Mouse (Mus musculus): ENCODE measurements around the gene Nnat. TPM values are rescaled to one million over a fixed set of nuclear protein-coding genes. Genes with fewer than 3 reads are reported as not detected.
A peak's percentile ranks its signal among the peaks of the same experiment; 100 is the strongest.

Gene Nnat
- total and polyA plus RNA-seq, 2 experiments from 2014 or later = 13.1 to 27.9 TPM

DNA sequence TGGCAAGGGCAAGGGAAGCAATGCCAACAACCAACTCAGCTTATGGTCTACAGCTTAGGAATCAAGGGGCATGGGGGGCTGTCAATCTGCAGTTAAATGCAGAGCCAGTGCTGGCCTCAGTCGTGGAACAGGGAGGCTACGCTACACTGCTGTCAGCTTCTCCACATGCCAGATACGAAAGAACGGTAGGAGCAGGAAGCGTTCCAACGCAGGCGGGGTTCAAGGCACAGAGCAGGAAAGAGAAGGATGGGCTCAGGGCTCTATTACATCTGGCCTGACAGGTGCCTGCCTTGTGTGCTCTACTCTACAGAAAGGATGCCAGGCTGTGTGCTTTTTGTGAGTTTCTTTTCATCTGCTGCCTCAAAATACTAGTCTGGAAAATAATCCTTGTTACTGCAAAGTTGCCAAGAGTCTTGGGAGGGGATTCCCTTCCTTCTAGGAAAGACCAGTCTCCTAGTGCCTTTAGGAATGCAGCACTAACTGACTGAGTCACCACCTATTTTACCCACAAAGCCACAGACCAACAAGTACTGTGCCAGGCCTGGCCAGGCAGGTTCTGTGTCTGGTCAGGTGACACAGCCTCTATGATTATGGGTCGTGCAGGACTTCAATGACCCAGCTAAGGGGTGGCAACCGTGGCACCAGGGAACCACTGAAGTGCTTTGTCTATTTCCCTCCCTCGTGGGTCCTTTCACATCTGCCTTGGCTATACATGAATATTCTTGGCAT is 7.6 kb upstream of the Nnat start:
- DNase-seq (ENCODE audit: low spot score) = peak; percentile 33
- no peak overlapping the region for H3K4me3 ChIP-seq (ENCODE audit: low read depth, low read length)
- H3K27me3 ChIP-seq (ENCODE audit: control insufficient read depth, insufficient read depth, low read length) = no peaks in the 10 kb centered on the region
- peak; percentile 67; the same call in 1 of the 2 replicates for ATAC-seq (ENCODE audit: insufficient read depth, low read depth)
- TF ChIP-seq CTCF (IDR thresholded peaks at IDR 0.05; ENCODE audit: low read depth) (no peak), EP300 (IDR thresholded peaks at IDR 0.05; ENCODE audit: low read depth) (no peak)
- H3K9me3 ChIP-seq (replicated peaks; ENCODE audit: control insufficient read depth, low read length) = no peaks in the 10 kb centered on the region
- H3K9ac ChIP-seq (replicated peaks; ENCODE audit: low read depth, low read length) = no peak overlapping the region
- H3K4me2 ChIP-seq (ENCODE audit: low read depth, low read length) = no peak overlapping the region
- H3K36me3 ChIP-seq (replicated peaks; ENCODE audit: control insufficient read depth, insufficient read depth, low read length) = peaks cover 22% of the 10 kb centered on the region
- H3K4me1 ChIP-seq (ENCODE audit: control insufficient read depth, insufficient read depth) = peaks cover 17% of the 10 kb centered on the region
- 51% methylated on average over 10 of the region's 10 CpGs for WGBS
- H3K27ac ChIP-seq (ENCODE audit: low read depth) = no peak overlapping the region

GRCm38 (mm10) chr2:157556074-157556698 is 3.7 kb upstream of the Nnat start:
- peaks cover 17% of the 10 kb centered on the region for H3K4me1 ChIP-seq (ENCODE audit: control insufficient read depth, insufficient read depth)
- H3K9ac ChIP-seq (replicated peaks; ENCODE audit: low read depth, low read length) = no peak overlapping the region
- TF ChIP-seq CTCF (IDR thresholded peaks at IDR 0.05; ENCODE audit: low read depth) = no peak
- no peak for TF ChIP-seq EP300 (IDR thresholded peaks at IDR 0.05; ENCODE audit: low read depth)
- no peak overlapping the region for H3K4me3 ChIP-seq (ENCODE audit: low read depth, low read length)
- ATAC-seq (ENCODE audit: insufficient read depth, low read depth) (no peak), DNase-seq (ENCODE audit: low spot score) (no peak)
- WGBS = 68% methylated on average over 5 of the region's 5 CpGs
- no peak overlapping the region for H3K4me2 ChIP-seq (ENCODE audit: low read depth, low read length)
- peaks cover 17% of the 10 kb centered on the region; the same call in 1 of the 2 replicates for H3K36me3 ChIP-seq (replicated peaks; ENCODE audit: control insufficient read depth, insufficient read depth, low read length)
- H3K9me3 ChIP-seq (replicated peaks; ENCODE audit: control insufficient read depth, low read length) = 0 out of 2 replicates have a peak, but pooled peaks cover 5% of the 10 kb centered on the region
- H3K27me3 ChIP-seq (ENCODE audit: control insufficient read depth, insufficient read depth, low read length) = no peaks in the 10 kb centered on the region
- no peak overlapping the region for H3K27ac ChIP-seq (ENCODE audit: low read depth)

GRCm38 (mm10) chr2:157558051-157558450 is 1.8 kb upstream of the Nnat start:
- Histone ChIP-seq H3K9ac (replicated peaks; ENCODE audit: low read depth, low read length) (no peak overlapping the region), H3K36me3 (replicated peaks; ENCODE audit: control insufficient read depth, insufficient read depth, low read length) (peaks cover 20% of the 10 kb centered on the region; the same call in 1 of the 2 replicates), H3K9me3 (replicated peaks; ENCODE audit: control insufficient read depth, low read length) (0 out of 2 replicates have a peak, but pooled peaks cover 5% of the 10 kb centered on the region), H3K4me1 (ENCODE audit: control insufficient read depth, insufficient read depth) (peaks cover 11% of the 10 kb centered on the region), H3K4me2 (ENCODE audit: low read depth, low read length) (no peak overlapping the region), H3K27ac (ENCODE audit: low read depth) (no peak overlapping the region), H3K27me3 (ENCODE audit: control insufficient read depth, insufficient read depth, low read length) (no peaks in the 10 kb centered on the region), H3K4me3 (ENCODE audit: low read depth, low read length) (no peak overlapping the region)
- TF ChIP-seq EP300 (IDR thresholded peaks at IDR 0.05; ENCODE audit: low read depth) (no peak), CTCF (IDR thresholded peaks at IDR 0.05; ENCODE audit: low read depth) (no peak)
- no peak for DNase-seq (ENCODE audit: low spot score)
- no peak for ATAC-seq (ENCODE audit: insufficient read depth, low read depth)
- WGBS = 75% methylated on average over 9 of the region's 9 CpGs

- ATAC-seq (ENCODE audit: insufficient read depth, low read depth) (no peak), DNase-seq (ENCODE audit: low spot score) (no peak)
- no peak overlapping the region for H3K9ac ChIP-seq (replicated peaks; ENCODE audit: low read depth, low read length)
- H3K9me3 ChIP-seq (replicated peaks; ENCODE audit: control insufficient read depth, low read length) = 0 out of 2 replicates have a peak, but pooled peaks cover 5% of the 10 kb centered on the region
- 0 out of 2 replicates have a peak, but pooled peaks have one; percentile 5 for TF ChIP-seq CTCF (IDR thresholded peaks at IDR 0.05; ENCODE audit: low read depth)
- TF ChIP-seq EP300 (IDR thresholded peaks at IDR 0.05; ENCODE audit: low read depth) = no peak
- H3K4me2 ChIP-seq (ENCODE audit: low read depth, low read length) = no peak overlapping the region
- no peak overlapping the region for H3K27ac ChIP-seq (ENCODE audit: low read depth)
- no peaks in the 10 kb centered on the region for H3K27me3 ChIP-seq (ENCODE audit: control insufficient read depth, insufficient read depth, low read length)
- WGBS = 70% methylated on average over 6 of the region's 6 CpGs
- H3K36me3 ChIP-seq (replicated peaks; ENCODE audit: control insufficient read depth, insufficient read depth, low read length) = peaks cover 20% of the 10 kb centered on the region; the same call in 1 of the 2 replicates
- H3K4me3 ChIP-seq (ENCODE audit: low read depth, low read length) = no peak overlapping the region
- H3K4me1 ChIP-seq (ENCODE audit: control insufficient read depth, insufficient read depth) = peaks cover 10% of the 10 kb centered on the region; the same call in 1 of the 2 replicates
Measured at GRCm38 (mm10) chr2:157558520-157558919, 1.4 kb upstream of the Nnat start.

- Histone ChIP-seq H3K9me3 (replicated peaks; ENCODE audit: control insufficient read depth, low read length) (0 out of 2 replicates have a peak, but pooled peaks cover 5% of the 10 kb centered on the region), H3K9ac (replicated peaks; ENCODE audit: low read depth, low read length) (no peak overlapping the region), H3K27ac (ENCODE audit: low read depth) (no peak overlapping the region), H3K4me3 (ENCODE audit: low read depth, low read length) (peak overlapping the region; percentile 39), H3K4me1 (ENCODE audit: control insufficient read depth, insufficient read depth) (peaks cover 14% of the 10 kb centered on the region; the same call in 1 of the 2 replicates), H3K36me3 (replicated peaks; ENCODE audit: control insufficient read depth, insufficient read depth, low read length) (peaks cover 20% of the 10 kb centered on the region; the same call in 1 of the 2 replicates), H3K27me3 (ENCODE audit: control insufficient read depth, insufficient read depth, low read length) (no peaks in the 10 kb centered on the region), H3K4me2 (ENCODE audit: low read depth, low read length) (peak overlapping the region; percentile 62)
- ATAC-seq (ENCODE audit: insufficient read depth, low read depth) (no peak), DNase-seq (ENCODE audit: low spot score) (no peak)
- TF ChIP-seq EP300 (IDR thresholded peaks at IDR 0.05; ENCODE audit: low read depth) (no peak), CTCF (IDR thresholded peaks at IDR 0.05; ENCODE audit: low read depth) (no peak)
- 66% methylated on average over 19 of the region's 19 CpGs for WGBS
Measured at GRCm38 (mm10) chr2:157559440-157559839, 438 bp upstream of the Nnat start.
